Mouse (Mus musculus) forebrain, embryonic 16.5 days (tissue): ENCODE results near the gene Me1. TPM values are rescaled to one million over a fixed set of nuclear protein-coding genes. Genes with fewer than 3 reads are reported as not detected.

Experiments
- ATAC-seq: fragments of 200-750 bp; cut with Nextera tagmentation; 2 replicates; pipeline ENCODE4 v1.8.0; 2017; ENCODE audit warnings: mild to moderate bottlenecking, moderate library complexity
- H3K27ac ChIP-seq: fragments of 300-500 bp; sonication (generic); 2 replicates; pipeline ENCODE4 v1.5.1; 2014; ENCODE audit warnings: low read length, control low read depth
- H3K27me3 ChIP-seq: fragments of 300-500 bp; sonication (generic); replicated peaks from 2 replicates; pipeline ENCODE4 v1.6.1; 2014; ENCODE audit warnings: low read length; ENCODE audit not compliant: control insufficient read depth, insufficient read depth
- H3K36me3 ChIP-seq: fragments of 300-500 bp; sonication (generic); 2 replicates; pipeline ENCODE4 v1.6.1; 2014; ENCODE audit not compliant: control insufficient read depth, insufficient read depth
- H3K4me1 ChIP-seq: fragments of 300-500 bp; sonication (generic); replicated peaks from 2 replicates; pipeline ENCODE4 v1.6.1; 2014; ENCODE audit warnings: low read length; ENCODE audit not compliant: control insufficient read depth, insufficient read depth
- H3K4me2 ChIP-seq: fragments of 300-500 bp; sonication (generic); 2 replicates; pipeline ENCODE4 v1.6.1; 2014; ENCODE audit warnings: mild to moderate bottlenecking, low read length, control low read depth
- H3K4me3 ChIP-seq: fragments of 300-500 bp; sonication (generic); replicated peaks from 2 replicates; pipeline ENCODE4 v1.5.1; 2014; ENCODE audit warnings: mild to moderate bottlenecking, low read length, control low read depth
- H3K9ac ChIP-seq: fragments of 300-500 bp; sonication (generic); replicated peaks from 2 replicates; pipeline ENCODE4 v1.6.1; 2014; ENCODE audit warnings: low read depth, low read length, control low read depth
- H3K9me3 ChIP-seq: fragments of 300-500 bp; sonication (generic); 2 replicates; pipeline ENCODE4 v1.6.1; 2016; ENCODE audit warnings: low read length; ENCODE audit not compliant: control insufficient read depth
- WGBS: fragments of 180-500 bp; shearing (Covaris S2); extraction: QIAGEN DNeasy Blood & Tissue Kit; methylation state at CpG from one replicate; pipeline ENCODE4 v1.1.7; 2014; 5-methylcytosine and 5-hydroxymethylcytosine counted together
- polyA plus RNA-seq: library from polyadenylated mRNA; unstranded; fragments of >200 nt; fragmentation: Nextera tagmentation; extraction: Ambion mirVana; gene quantifications from 2 replicates; pipeline ENCODE4 v1.2.1, GENCODE M21; 2015

The Me1 gene
- polyA plus RNA-seq, 1 experiment from 2014 or later: 22.7 TPM

DNA sequence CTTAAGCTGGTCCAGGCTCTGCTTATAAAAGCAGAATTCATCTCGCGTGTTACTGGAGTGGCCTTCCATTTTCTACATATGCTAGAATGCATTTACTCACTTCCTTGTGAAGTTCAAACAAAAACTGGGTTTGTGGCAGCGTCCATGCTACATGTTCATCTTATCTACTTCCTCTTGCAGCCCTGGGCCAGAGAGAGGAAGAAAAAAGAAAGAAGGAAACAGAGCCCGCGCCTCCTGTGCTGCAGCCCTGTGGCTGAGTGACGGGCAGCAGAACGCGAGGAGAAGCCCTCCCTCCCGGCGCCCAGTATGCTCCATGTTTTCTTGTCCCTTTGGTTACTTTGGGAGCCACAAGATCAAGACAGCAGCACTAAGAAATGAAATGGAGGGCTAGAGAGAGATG is 116.1 kb downstream of the Me1 start:
- ATAC-seq: no peak
- no peaks in the 10 kb centered on the region for H3K36me3 ChIP-seq
- H3K4me2 ChIP-seq: no peak overlapping the region
- H3K27ac ChIP-seq: no peak overlapping the region
- H3K9me3 ChIP-seq: no peaks in the 10 kb centered on the region
- no peaks in the 10 kb centered on the region for H3K27me3 ChIP-seq
- no peaks in the 10 kb centered on the region for H3K4me1 ChIP-seq
- WGBS: 89% methylated on average over 10 of the region's 10 CpGs
- no peak overlapping the region for H3K9ac ChIP-seq
- no peak overlapping the region for H3K4me3 ChIP-seq

DNA sequence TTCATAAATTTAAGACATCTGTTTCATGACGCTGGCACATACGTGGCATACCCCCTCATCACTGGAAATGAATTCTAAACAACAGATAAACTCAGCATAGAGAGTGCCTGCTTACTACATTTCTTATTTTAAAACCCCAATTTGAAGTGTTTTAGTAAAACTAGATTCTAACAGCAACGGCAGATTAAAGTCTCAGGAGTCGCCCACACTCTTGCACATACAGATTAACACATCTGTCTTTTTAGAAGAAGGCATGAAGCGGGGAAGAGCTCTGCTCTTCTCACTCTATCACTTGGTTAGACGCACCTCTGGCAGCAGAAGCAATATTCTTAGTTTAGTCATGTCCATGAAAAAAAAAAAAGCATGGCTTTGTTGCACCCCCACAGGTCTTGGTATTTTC is 120.6 kb downstream of the Me1 start:
- H3K9ac ChIP-seq: no peak overlapping the region
- H3K36me3 ChIP-seq: no peaks in the 10 kb centered on the region
- peaks cover 13% of the 10 kb centered on the region for H3K4me1 ChIP-seq
- no peak overlapping the region for H3K4me2 ChIP-seq
- 87% methylated on average over 6 of the region's 6 CpGs for WGBS
- ATAC-seq: no peak
- H3K27ac ChIP-seq: no peak overlapping the region
- no peaks in the 10 kb centered on the region for H3K9me3 ChIP-seq
- H3K27me3 ChIP-seq: no peaks in the 10 kb centered on the region
- H3K4me3 ChIP-seq: no peak overlapping the region

DNA sequence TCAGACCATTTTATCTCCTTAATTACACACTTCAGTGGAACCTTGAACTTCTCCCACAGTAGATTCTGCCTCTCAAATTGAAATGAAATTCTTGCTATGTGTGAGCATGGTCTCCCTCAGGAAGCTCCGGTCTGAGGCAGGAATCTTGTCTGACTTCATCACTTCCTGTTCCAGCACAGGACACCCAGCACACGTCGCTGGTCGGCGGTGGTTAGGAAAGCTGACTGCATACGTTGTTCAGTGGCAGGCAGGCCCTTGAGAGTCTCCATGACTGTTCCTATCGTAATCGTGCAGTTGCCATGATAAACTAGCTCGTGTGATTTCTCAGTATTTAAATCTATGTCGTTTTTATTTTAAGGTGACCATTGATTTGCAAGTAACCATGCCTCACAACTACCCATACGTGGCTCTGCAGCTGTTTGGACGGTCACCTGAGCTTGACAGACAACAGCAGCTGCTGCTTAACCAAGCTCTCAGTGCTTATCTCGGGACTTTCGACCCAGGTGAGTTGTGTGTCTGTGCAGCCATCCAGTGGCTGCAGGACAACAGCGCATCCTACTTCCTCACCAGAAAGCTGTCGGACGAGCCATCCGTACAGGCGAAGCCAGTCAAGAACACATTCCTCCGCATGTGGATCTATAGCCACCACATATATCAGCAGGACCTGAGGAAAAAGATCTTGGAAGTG is 122.0 kb downstream of the Me1 start:
- no peaks in the 10 kb centered on the region for H3K9me3 ChIP-seq
- 90% methylated on average over 20 of the region's 20 CpGs for WGBS
- no peak overlapping the region for H3K4me2 ChIP-seq
- ATAC-seq: no peak
- no peaks in the 10 kb centered on the region for H3K27me3 ChIP-seq
- no peak overlapping the region for H3K4me3 ChIP-seq
- H3K27ac ChIP-seq: no peak overlapping the region
- H3K4me1 ChIP-seq: peaks cover 14% of the 10 kb centered on the region
- no peak overlapping the region for H3K9ac ChIP-seq
- H3K36me3 ChIP-seq: peaks cover 4% of the 10 kb centered on the region; the same call in 1 of the 2 replicates

DNA sequence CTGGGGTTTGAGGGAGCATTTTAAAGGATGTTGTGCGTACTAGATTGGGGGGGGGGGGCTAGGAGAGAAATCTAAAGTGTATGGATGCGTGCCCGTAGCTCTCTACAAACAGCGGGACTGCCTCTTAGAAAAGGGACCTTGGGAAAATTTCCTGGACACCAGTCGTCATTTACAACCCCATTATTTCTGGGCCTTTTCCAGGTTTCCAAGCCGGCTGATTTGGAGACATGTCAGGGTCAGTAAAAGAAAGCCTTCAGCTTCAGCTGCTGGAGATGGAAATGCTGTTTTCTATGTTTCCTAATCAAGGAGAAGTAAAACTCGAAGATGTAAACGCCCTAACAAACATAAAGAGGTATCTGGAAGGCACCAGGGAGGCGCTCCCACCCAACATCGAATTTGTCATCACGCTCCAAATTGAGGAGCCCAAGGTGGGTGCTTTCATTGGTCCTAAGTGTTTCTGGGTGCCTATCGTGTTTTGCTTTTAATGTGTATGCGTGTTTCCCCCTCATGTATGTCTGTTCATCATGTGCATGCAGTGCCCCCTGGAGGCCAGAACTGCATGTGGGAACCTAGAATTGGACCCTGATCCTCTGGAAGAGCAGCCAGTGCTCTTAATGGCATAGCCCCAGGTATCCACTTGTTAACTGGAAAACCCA is 123.0 kb downstream of the Me1 start:
- no peaks in the 10 kb centered on the region for H3K27me3 ChIP-seq
- no peaks in the 10 kb centered on the region for H3K9me3 ChIP-seq
- H3K9ac ChIP-seq: peak overlapping the region; percentile 70
- no peak overlapping the region for H3K27ac ChIP-seq
- 5% methylated on average over 13 of the region's 13 CpGs for WGBS
- peak; percentile 15 for ATAC-seq
- peaks cover 5% of the 10 kb centered on the region; the same call in 1 of the 2 replicates for H3K36me3 ChIP-seq
- peaks cover 14% of the 10 kb centered on the region for H3K4me1 ChIP-seq
- H3K4me3 ChIP-seq: peak overlapping the region; percentile 90
- H3K4me2 ChIP-seq: peak overlapping the region; percentile 99

DNA sequence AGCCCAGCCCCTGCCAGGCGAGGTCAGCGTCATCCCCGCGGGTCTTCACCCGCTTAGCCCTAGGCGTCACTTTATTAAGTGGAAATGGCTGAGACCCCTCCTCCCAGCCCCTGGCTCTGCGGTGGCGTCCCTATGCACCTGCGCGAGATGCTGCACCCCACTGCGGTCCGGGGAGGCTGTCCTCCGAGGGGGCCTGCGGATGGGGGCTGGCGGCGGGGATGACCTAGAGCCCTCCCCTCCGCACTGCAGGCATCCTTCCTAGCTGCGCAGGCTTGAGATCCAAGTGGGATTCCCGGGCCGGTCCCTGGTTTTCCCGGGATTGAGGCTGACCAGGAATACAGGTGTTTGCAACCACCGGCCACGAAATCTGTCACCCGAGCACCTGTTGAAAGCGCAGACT is 123.6 kb downstream of the Me1 start:
- Histone ChIP-seq H3K4me1 (peaks cover 14% of the 10 kb centered on the region), H3K36me3 (peaks cover 5% of the 10 kb centered on the region; the same call in 1 of the 2 replicates), H3K27me3 (no peaks in the 10 kb centered on the region), H3K4me3 (peak overlapping the region; percentile 90), H3K4me2 (peak overlapping the region; percentile 99), H3K9me3 (no peaks in the 10 kb centered on the region), H3K9ac (peak overlapping the region; percentile 70), H3K27ac (no peak overlapping the region)
- WGBS: under 1% methylated on average over 25 of the region's 25 CpGs
- no peak for ATAC-seq

DNA sequence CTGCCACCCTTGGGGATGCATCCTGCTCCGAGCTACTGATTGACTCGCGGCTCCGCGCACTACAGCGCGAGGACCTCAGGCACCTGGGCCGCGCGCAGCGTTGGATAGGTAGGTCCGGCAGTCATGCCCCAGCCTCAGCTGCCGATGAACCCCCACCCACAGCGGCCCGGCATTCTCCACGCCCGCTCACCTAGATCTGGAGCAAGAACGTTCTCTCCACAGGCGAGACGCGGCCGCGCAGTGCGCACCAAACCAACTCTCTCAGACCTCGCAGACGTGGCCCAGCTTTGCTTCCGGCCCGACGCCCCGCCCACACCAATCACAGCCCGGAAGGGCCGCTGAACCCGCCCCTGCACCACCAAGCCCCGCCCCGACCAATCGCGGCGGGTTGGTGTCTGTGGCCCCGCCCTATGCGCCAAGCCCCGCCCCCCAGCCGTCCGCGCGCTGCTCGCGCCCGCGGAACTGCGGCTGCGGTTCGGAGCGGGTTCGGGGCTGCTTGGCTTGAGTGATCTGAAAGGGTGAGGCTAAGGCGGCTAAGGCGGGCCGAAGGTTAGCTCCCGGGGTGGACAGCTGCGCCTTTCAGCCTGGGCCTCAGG is 124.1 kb downstream of the Me1 start, which contains the start of the genes Pgm3 and Rwdd2a:
TSS of gene Pgm3 (minus strand) at position 303 of the 596 bp plus-strand sequence.
TSS of gene Rwdd2a (plus strand) at position 452 of the 596 bp plus-strand sequence.
- peak within 1 kb of the TSS; percentile 87 for H3K9ac ChIP-seq
- peak within 1 kb of the TSS; percentile 80 for H3K27ac ChIP-seq
- under 1% methylated on average over 59 of the region's 59 CpGs for WGBS
- no peaks in the 10 kb centered on the region for H3K27me3 ChIP-seq
- H3K36me3 ChIP-seq: peaks cover 7% of the 10 kb centered on the region
- peak within 1 kb of the TSS; percentile 90 for H3K4me3 ChIP-seq
- H3K4me1 ChIP-seq: peaks cover 14% of the 10 kb centered on the region
- H3K9me3 ChIP-seq: no peaks in the 10 kb centered on the region
- ATAC-seq: peak; percentile 98
- peak within 1 kb of the TSS; percentile 99 for H3K4me2 ChIP-seq

DNA sequence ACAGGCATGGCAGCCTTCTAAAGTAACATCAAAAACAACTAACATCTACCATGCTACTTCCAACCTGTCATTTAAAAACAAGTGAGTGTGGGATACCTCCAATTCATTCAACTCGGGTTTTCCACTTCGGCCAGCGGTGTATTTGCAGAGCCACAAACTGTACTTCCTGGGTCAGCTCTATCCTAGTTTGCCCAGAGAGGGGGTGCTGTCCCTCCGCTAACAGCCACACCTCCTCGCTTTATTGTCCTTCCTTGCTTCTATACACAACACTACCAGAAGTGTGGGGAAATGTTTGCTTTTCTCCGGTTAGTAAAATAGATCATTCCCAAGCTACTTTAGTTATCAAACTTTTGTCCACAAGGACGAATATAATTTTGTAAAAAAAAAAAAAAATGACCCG is 124.8 kb downstream of the Me1 start:
- H3K4me1 ChIP-seq: peaks cover 14% of the 10 kb centered on the region
- H3K36me3 ChIP-seq: peaks cover 11% of the 10 kb centered on the region
- WGBS: 19% methylated on average over 8 of the region's 8 CpGs
- H3K4me3 ChIP-seq: peak overlapping the region; percentile 90
- no peak for ATAC-seq
- H3K27me3 ChIP-seq: no peaks in the 10 kb centered on the region
- H3K9me3 ChIP-seq: no peaks in the 10 kb centered on the region
- H3K27ac ChIP-seq: no peak overlapping the region
- peak overlapping the region; percentile 71 for H3K4me2 ChIP-seq
- H3K9ac ChIP-seq: peak overlapping the region; percentile 87; the same call in 1 of the 2 replicates

DNA sequence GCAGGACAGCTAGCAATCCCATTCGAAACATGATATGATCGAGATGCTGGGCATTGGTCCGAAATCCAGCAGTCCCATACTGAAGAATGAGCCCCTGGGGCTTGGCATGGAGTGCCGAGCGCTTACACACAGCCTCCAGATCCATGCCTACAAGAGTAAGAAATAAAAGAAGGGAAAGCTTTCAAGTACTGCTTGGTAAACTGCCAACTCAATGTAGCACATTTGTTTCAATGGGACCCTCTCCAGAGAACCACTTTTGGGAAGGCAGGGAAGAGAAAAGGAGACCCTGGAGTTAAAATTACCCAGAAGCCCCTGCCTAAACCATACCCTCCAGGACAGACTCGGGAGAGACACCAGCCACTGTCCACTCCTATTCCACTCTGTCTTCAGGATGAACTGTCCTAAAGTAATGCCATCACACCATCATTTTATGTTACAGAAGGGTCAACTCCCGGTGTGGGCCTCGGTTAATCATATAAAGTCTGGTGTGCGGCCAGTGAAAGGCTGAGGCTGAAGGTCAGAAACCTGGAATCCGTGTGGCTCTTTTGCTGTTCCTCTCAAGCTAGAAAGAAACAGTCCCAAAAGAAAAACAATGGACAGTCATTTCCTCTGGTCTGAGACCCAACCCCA is 125.4 kb downstream of the Me1 start:
- no peak for ATAC-seq
- Histone ChIP-seq H3K4me3 (peak overlapping the region; percentile 90), H3K4me1 (peaks cover 14% of the 10 kb centered on the region), H3K4me2 (peak overlapping the region; percentile 71), H3K36me3 (peaks cover 13% of the 10 kb centered on the region), H3K27ac (no peak overlapping the region), H3K27me3 (no peaks in the 10 kb centered on the region), H3K9me3 (no peaks in the 10 kb centered on the region), H3K9ac (no peak overlapping the region)
- 61% methylated on average over 10 of the region's 10 CpGs for WGBS
